Mouse (Mus musculus) erythroid progenitor cell, adult 5-6 weeks (primary cell): ENCODE results near the gene Fcnb. TPM values are rescaled to one million over a fixed set of nuclear protein-coding genes. Genes with fewer than 3 reads are reported as not detected.

ENCODE experiments used
- ATAC-seq: replicated peaks from 2 replicates; pipeline ENCODE4 v1.8.0; 2016; ENCODE audit warnings: moderate number of reproducible peaks, mild to moderate bottlenecking, moderate TSS enrichment, inconsistent platforms; ENCODE audit not compliant: poor library complexity, low FRiP score, severe bottlenecking
- total RNA-seq, 2 experiments: library from RNA; stranded (forward) in 1 of 2; stranded (reverse) in 1 of 2; fragments of 150-400 nt in 1 of 2; fragments of 186-747, 209-891 nt in 1 of 2; gene quantifications; 2 replicates each; pipeline versions ENCODE4 v1.2.3 to v1.2.4; 2015 to 2017; ENCODE audit warnings: low replicate concordance in 2 of 2

Gene Fcnb
- total RNA-seq, 2 experiments from 2014 or later: 62.5 to 101 TPM

- no peak for ATAC-seq
These were observed 5.8 kb upstream of the Fcnb start for GRCm38 (mm10) chr2:28090299-28091008.

GRCm38 (mm10) chr2:28089095-28089494, 4.4 kb upstream of the Fcnb start:
- ATAC-seq: no peak

- no peak for ATAC-seq
These were observed 1.4 kb upstream of the Fcnb start for GRCm38 (mm10) chr2:28086112-28086511.

- peak; percentile 31; the same call in 1 of the 2 replicates for ATAC-seq
These were observed 9.0 kb downstream of the Fcnb start for GRCm38 (mm10) chr2:28075616-28076187.

- peak; percentile 77 for ATAC-seq
These were observed 16.2 kb downstream of the Fcnb start for GRCm38 (mm10) chr2:28068537-28068878.

- peak; percentile 41 for ATAC-seq
These were observed 16.7 kb downstream of the Fcnb start for GRCm38 (mm10) chr2:28067821-28068536.

- no peak for ATAC-seq
These were observed 17.5 kb downstream of the Fcnb start for GRCm38 (mm10) chr2:28067175-28067574.

- no peak for ATAC-seq
These were observed 18.0 kb downstream of the Fcnb start for GRCm38 (mm10) chr2:28066686-28067085.

GRCm38 (mm10) chr2:28065081-28065651, 19.5 kb downstream of the Fcnb start:
- peak; percentile 39 for ATAC-seq

GRCm38 (mm10) chr2:28064339-28065080, 20.2 kb downstream of the Fcnb start:
- peak; percentile 51 for ATAC-seq

- peak; percentile 48 for ATAC-seq
These were observed 20.9 kb downstream of the Fcnb start for GRCm38 (mm10) chr2:28063711-28064338.

- ATAC-seq: no peak
These were observed 24.8 kb downstream of the Fcnb start for GRCm38 (mm10) chr2:28059922-28060321.

GRCm38 (mm10) chr2:28047092-28047491, 37.6 kb downstream of the Fcnb start:
- ATAC-seq: no peak

GRCm38 (mm10) chr2:28046311-28046710, 38.4 kb downstream of the Fcnb start:
- no peak for ATAC-seq

- no peak for ATAC-seq
These were observed 39.6 kb downstream of the Fcnb start for GRCm38 (mm10) chr2:28044920-28045598.

GRCm38 (mm10) chr2:28040466-28040865, 44.2 kb downstream of the Fcnb start:
- no peak for ATAC-seq

GRCm38 (mm10) chr2:28039647-28040325, 44.9 kb downstream of the Fcnb start:
- ATAC-seq: no peak

GRCm38 (mm10) chr2:28038391-28039096, 46.1 kb downstream of the Fcnb start:
- ATAC-seq: no peak
